Mouse (Mus musculus) E14TG2a.4 (cell line): ENCODE results near the gene Ubl5.

Source experiments
- H3K27me3 ChIP-seq: 2 replicates; pipeline ENCODE4 v1.6.1; 2014; ENCODE audit warnings: low read length, control low read depth; ENCODE audit not compliant: insufficient read depth
- H3K36me3 ChIP-seq: 2 replicates; pipeline ENCODE4 v1.6.1; 2014; ENCODE audit warnings: low read length, control low read depth; ENCODE audit not compliant: insufficient read depth
- H3K4me1 ChIP-seq: replicated peaks from 2 replicates; pipeline ENCODE4 v1.6.1; 2014; ENCODE audit warnings: low read depth, low read length, control low read depth
- H3K4me3 ChIP-seq: replicated peaks from 2 replicates; pipeline ENCODE4 v1.5.1; 2014; ENCODE audit warnings: mild to moderate bottlenecking, low read length
- H3K9me3 ChIP-seq: 2 replicates; pipeline ENCODE4 v1.6.1; 2014; ENCODE audit warnings: low read length, control low read depth
- NANOG ChIP-seq: IDR thresholded peaks from 2 replicates; pipeline ENCODE4 v1.6.1; 2014; ENCODE audit warnings: borderline replicate concordance, low read length, mixed read lengths

Ubl5 gene

GRCm38 (mm10) chr9:20696107-20696712 is 53.5 kb downstream of the Ubl5 start:
- TF ChIP-seq NANOG, result no peak

More at GRCm38 (mm10) chr9:20696107-20696712, 53.5 kb downstream of the Ubl5 start:
- H3K4me3 ChIP-seq, result no peak overlapping the region
- H3K36me3 ChIP-seq, result no peaks in the 10 kb centered on the region
- H3K27me3 ChIP-seq, result peaks cover 40% of the 10 kb centered on the region
- H3K4me1 ChIP-seq, result peaks cover 13% of the 10 kb centered on the region
- no peaks in the 10 kb centered on the region for H3K9me3 ChIP-seq
